Comparison of ENCODE assay signal across 8 mouse cellular contexts in the genomic region with DNA sequence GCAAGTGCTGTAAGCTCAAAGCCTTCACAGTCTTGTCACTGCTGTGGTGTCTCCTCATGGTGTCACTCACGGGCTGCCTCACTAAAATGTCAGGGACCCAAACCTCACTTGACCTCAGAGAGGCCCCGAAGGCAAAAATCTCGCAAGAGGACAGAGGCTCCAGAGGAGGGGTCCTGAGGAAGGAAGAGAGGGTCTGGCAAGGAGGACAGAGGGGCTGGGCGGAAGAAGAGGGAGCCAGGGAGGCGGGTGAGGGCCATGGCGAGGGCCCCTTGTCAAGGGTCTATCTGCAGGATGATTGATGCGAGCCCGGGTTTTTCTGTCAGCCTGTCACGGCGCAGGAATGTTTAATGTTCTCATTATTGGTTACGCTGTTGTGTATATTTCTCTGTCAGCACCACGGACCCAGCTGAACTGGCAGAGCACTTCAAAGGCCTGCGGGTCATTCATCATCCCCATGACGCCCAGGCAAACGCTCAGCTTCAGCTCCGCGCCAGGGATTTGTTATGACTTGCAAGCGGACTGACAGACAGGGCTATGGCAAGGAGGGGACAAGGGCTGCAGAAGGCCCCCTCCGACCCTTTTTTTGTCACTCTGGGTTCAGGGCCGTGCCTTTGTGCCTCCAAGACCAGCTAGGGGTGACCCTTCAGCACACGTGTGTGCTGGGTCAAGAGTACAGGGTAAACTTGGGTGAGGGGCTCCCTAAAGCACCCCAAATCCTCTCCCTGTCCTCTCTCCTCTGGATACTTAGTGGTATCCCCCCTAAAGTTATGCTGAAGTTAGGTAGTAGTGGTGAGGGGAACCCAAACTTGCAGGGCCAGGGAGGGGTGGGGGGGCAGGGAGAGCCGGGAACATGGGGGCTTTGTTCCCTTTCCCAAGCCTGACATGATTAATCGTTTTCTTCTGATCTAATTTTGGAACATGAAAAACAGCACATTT. TPM values are rescaled to one million over a fixed set of nuclear protein-coding genes. Genes with fewer than 3 reads are reported as not detected.
A peak's percentile ranks its signal among the peaks of the same experiment; 100 is the strongest.
DNase-seq lines count a peak whose midpoint lies in the region; ATAC-seq lines count a peak whose summit lies in the region.

No protein-coding gene starts in this region.

- 0 out of 2 replicates have a peak overlapping the region, but pooled peaks have one; percentile 26 for H3K9ac ChIP-seq in embryonic facial prominence, embryonic 14.5 days (ENCODE audit: low read depth, low read length)
- H3K9ac ChIP-seq in limb, embryonic 11.5 days (ENCODE audit: low read length), result peak overlapping the region; percentile 41; the same call in 1 of the 2 replicates
- H3K9ac ChIP-seq in midbrain, embryonic 13.5 days (replicated peaks), result 0 out of 2 replicates have a peak overlapping the region, but pooled peaks have one; percentile 12

- DNase-seq in cerebellum, postnatal 14 days, result peak; percentile 10 to 24
- no peak for DNase-seq in cerebellum, adult 11-12 months
- peak; percentile 90 for DNase-seq in embryonic facial prominence, embryonic 14.5 days (ENCODE audit: low spot score)
- peak; percentile 90 for DNase-seq in hindbrain, embryonic 10.5 days (ENCODE audit: low spot score)
- DNase-seq in limb, embryonic 11.5 days (ENCODE audit: low spot score), result peak; percentile 90
- peak; percentile 68 for DNase-seq in yolk sac, embryonic 10.5 days (ENCODE audit: low spot score)
- no peak for DNase-seq in right cerebral cortex, postnatal 25 days

- no peaks in the 10 kb centered on the region for H3K27me3 ChIP-seq in embryonic facial prominence, embryonic 14.5 days (replicated peaks; ENCODE audit: control insufficient read depth, insufficient read depth, low read length)
- H3K27me3 ChIP-seq in hindbrain, embryonic 10.5 days (ENCODE audit: insufficient read depth, poor library complexity, severe bottlenecking), result no peaks in the 10 kb centered on the region
- no peaks in the 10 kb centered on the region for H3K27me3 ChIP-seq in limb, embryonic 11.5 days (ENCODE audit: control insufficient read depth, insufficient read depth, low read length)
- no peaks in the 10 kb centered on the region for H3K27me3 ChIP-seq in midbrain, embryonic 13.5 days

- peak overlapping the region; percentile 44 for H3K4me2 ChIP-seq in embryonic facial prominence, embryonic 14.5 days (ENCODE audit: low read depth, low read length)
- peak overlapping the region; percentile 39 for H3K4me2 ChIP-seq in limb, embryonic 11.5 days (ENCODE audit: low read depth, severe bottlenecking)
- H3K4me2 ChIP-seq in midbrain, embryonic 13.5 days (replicated peaks), result peak overlapping the region; percentile 36

- H3K4me3 ChIP-seq in embryonic facial prominence, embryonic 14.5 days (ENCODE audit: low read depth, low read length), result no peak overlapping the region
- H3K4me3 ChIP-seq in hindbrain, embryonic 10.5 days, result peak overlapping the region; percentile 36
- no peak overlapping the region for H3K4me3 ChIP-seq in limb, embryonic 11.5 days (ENCODE audit: low read depth, low read length)
- no peak overlapping the region for H3K4me3 ChIP-seq in midbrain, embryonic 13.5 days (replicated peaks)

- peak; percentile 75 for ATAC-seq in embryonic facial prominence, embryonic 14.5 days (ENCODE audit: low read depth)
- ATAC-seq in limb, embryonic 11.5 days (ENCODE audit: insufficient number of reproducible peaks, low FRiP score, low TSS enrichment, low read depth), result peak; percentile 76
- ATAC-seq in midbrain, embryonic 13.5 days, result peak; percentile 43; the same call in 1 of the 2 replicates

- H3K9me3 ChIP-seq in embryonic facial prominence, embryonic 14.5 days (ENCODE audit: control insufficient read depth, low read length), result 0 out of 2 replicates have a peak, but pooled peaks cover 4% of the 10 kb centered on the region
- no peaks in the 10 kb centered on the region for H3K9me3 ChIP-seq in hindbrain, embryonic 10.5 days
- no peaks in the 10 kb centered on the region for H3K9me3 ChIP-seq in limb, embryonic 11.5 days (ENCODE audit: control insufficient read depth, low read length)
- H3K9me3 ChIP-seq in midbrain, embryonic 13.5 days, result no peaks in the 10 kb centered on the region

- peaks cover 19% of the 10 kb centered on the region for H3K4me1 ChIP-seq in embryonic facial prominence, embryonic 14.5 days (ENCODE audit: control insufficient read depth, insufficient read depth, low read length)
- H3K4me1 ChIP-seq in hindbrain, embryonic 10.5 days (replicated peaks), result peaks cover 42% of the 10 kb centered on the region
- peaks cover 27% of the 10 kb centered on the region for H3K4me1 ChIP-seq in limb, embryonic 11.5 days (ENCODE audit: control insufficient read depth, insufficient read depth, low read length)
- H3K4me1 ChIP-seq in midbrain, embryonic 13.5 days (replicated peaks), result peaks cover 14% of the 10 kb centered on the region

- WGBS in embryonic facial prominence, embryonic 14.5 days, result 27% methylated on average over 23 of the region's 23 CpGs
- 21% methylated on average over 23 of the region's 23 CpGs for WGBS in hindbrain, embryonic 10.5 days
- 2% methylated on average over 23 of the region's 23 CpGs for WGBS in limb, embryonic 11.5 days
- 38% methylated on average over 23 of the region's 23 CpGs for WGBS in midbrain, embryonic 13.5 days

- H3K27ac ChIP-seq in embryonic facial prominence, embryonic 14.5 days (replicated peaks; ENCODE audit: low read depth, low read length), result peak overlapping the region; percentile 56
- H3K27ac ChIP-seq in hindbrain, embryonic 10.5 days, result peak overlapping the region; percentile 85
- peak overlapping the region; percentile 80 for H3K27ac ChIP-seq in limb, embryonic 11.5 days (replicated peaks; ENCODE audit: low read depth, low read length)
- H3K27ac ChIP-seq in midbrain, embryonic 13.5 days, result no peak overlapping the region

- H3K36me3 ChIP-seq in embryonic facial prominence, embryonic 14.5 days (ENCODE audit: control insufficient read depth, insufficient read depth, low read length), result no peaks in the 10 kb centered on the region
- H3K36me3 ChIP-seq in hindbrain, embryonic 10.5 days, result no peaks in the 10 kb centered on the region
- H3K36me3 ChIP-seq in limb, embryonic 11.5 days (ENCODE audit: control insufficient read depth, insufficient read depth, low read length), result no peaks in the 10 kb centered on the region
- H3K36me3 ChIP-seq in midbrain, embryonic 13.5 days, result no peaks in the 10 kb centered on the region

RNA-seq across cellular contexts. Expression of a gene that starts 55.1 kb away (rescaled TPM):
- 18.7 and 19.4 TPM in 2 replicates for polyA plus RNA-seq in embryonic facial prominence, embryonic 14.5 days (2014; fragmentation: Nextera tagmentation; extraction: Ambion mirVana)
- polyA plus RNA-seq in hindbrain, embryonic 10.5 days (2016; fragmentation: Nextera tagmentation; extraction: Ambion mirVana), result 15.7 and 16.8 TPM in 2 replicates
- 14.3 and 18.7 TPM in 2 replicates for polyA plus RNA-seq in limb, embryonic 11.5 days (2014; fragmentation: Nextera tagmentation; extraction: Ambion mirVana)
- 25.8 and 26.6 TPM in 2 replicates for polyA plus RNA-seq in midbrain, embryonic 13.5 days (2015; fragmentation: Nextera tagmentation; extraction: Ambion mirVana)

Comparison
In these comparisons a context has a peak if more than half of its experiments do, and no peak if none do; other contexts are left out.
1. DNase-seq: peak in cerebellum, postnatal 14 days (2 of 2), embryonic facial prominence, embryonic 14.5 days (single experiment), hindbrain, embryonic 10.5 days (single experiment), limb, embryonic 11.5 days (single experiment) and yolk sac, embryonic 10.5 days (single experiment); none in cerebellum, adult 11-12 months (single experiment) and right cerebral cortex, postnatal 25 days (single experiment).
2. Peak in every context shown above with its lines, with median percentiles within 50 percentile points of each other: ATAC-seq, H3K4me2 ChIP-seq and H3K9ac ChIP-seq.